Mouse (Mus musculus) skeletal muscle tissue, adult 2 months (tissue): ENCODE data around the gene Clstn2.

ENCODE experiments used
- DNase-seq: peaks from one replicate; pipeline ENCODE4 v3.0.0-alpha.2; 2012; ENCODE audit warnings: low read depth, low spot score

The Clstn2 gene

GRCm38 (mm10) chr9:97590712-97591111 is 442.3 kb downstream of the Clstn2 start:
- no peak for DNase-seq

- peak; percentile 1 for DNase-seq
Measured at GRCm38 (mm10) chr9:97570881-97571280, 462.1 kb downstream of the Clstn2 start.

- no peak for DNase-seq
Measured at GRCm38 (mm10) chr9:97563121-97563520, 469.9 kb downstream of the Clstn2 start.

GRCm38 (mm10) chr9:97544359-97544758 is 488.6 kb downstream of the Clstn2 start:
- DNase-seq = no peak

- DNase-seq = no peak
Measured at GRCm38 (mm10) chr9:97541419-97541818, 491.6 kb downstream of the Clstn2 start.

GRCm38 (mm10) chr9:97538075-97538779 is 494.8 kb downstream of the Clstn2 start:
- DNase-seq = peak; percentile 7

- DNase-seq = no peak
Measured at GRCm38 (mm10) chr9:97534196-97534595, 498.8 kb downstream of the Clstn2 start.

- no peak for DNase-seq
Measured at GRCm38 (mm10) chr9:97533306-97533705, 499.7 kb downstream of the Clstn2 start.

- DNase-seq = no peak
Measured at GRCm38 (mm10) chr9:97532536-97532935, 500.4 kb downstream of the Clstn2 start.

- DNase-seq = no peak
Measured at GRCm38 (mm10) chr9:97527926-97528325, 505.1 kb downstream of the Clstn2 start.

GRCm38 (mm10) chr9:97527276-97527675 is 505.7 kb downstream of the Clstn2 start:
- peak; percentile 21 for DNase-seq

GRCm38 (mm10) chr9:97525563-97525962 is 507.4 kb downstream of the Clstn2 start:
- no peak for DNase-seq

- no peak for DNase-seq
Measured at GRCm38 (mm10) chr9:97524861-97525260, 508.1 kb downstream of the Clstn2 start.

GRCm38 (mm10) chr9:97520771-97521170 is 512.2 kb downstream of the Clstn2 start:
- no peak for DNase-seq

- no peak for DNase-seq
Measured at GRCm38 (mm10) chr9:97517006-97517405, 516.0 kb downstream of the Clstn2 start.

GRCm38 (mm10) chr9:97514639-97515038 is 518.3 kb downstream of the Clstn2 start:
- no peak for DNase-seq

GRCm38 (mm10) chr9:97512282-97512850 is 520.6 kb downstream of the Clstn2 start:
- DNase-seq = no peak

GRCm38 (mm10) chr9:97501416-97501815 is 531.6 kb downstream of the Clstn2 start:
- DNase-seq = no peak

GRCm38 (mm10) chr9:97495056-97495455 is 537.9 kb downstream of the Clstn2 start:
- no peak for DNase-seq

- DNase-seq = no peak
Measured at GRCm38 (mm10) chr9:97491626-97492025, 541.4 kb downstream of the Clstn2 start.

- DNase-seq = peak; percentile 44
Measured at GRCm38 (mm10) chr9:97490591-97491176, 542.3 kb downstream of the Clstn2 start.

- DNase-seq = no peak
Measured at GRCm38 (mm10) chr9:97486826-97487225, 546.2 kb downstream of the Clstn2 start.

GRCm38 (mm10) chr9:97481187-97481586 is 551.8 kb downstream of the Clstn2 start:
- no peak for DNase-seq
